Mouse (Mus musculus) spleen, adult 18-20 months (tissue): ENCODE measurements around the gene Arhgef11.
A peak's percentile ranks its signal among the peaks of the same experiment; 100 is the strongest.
"Not testable (repeated sequence)": the region's sequence is repeated elsewhere in the genome, so short reads cannot be mapped to it uniquely, and the experiment has no call there.

Experiments
- DNase-seq, 2 experiments: peaks; one replicate each; pipeline ENCODE4 v3.0.0; 2022; ENCODE audit warnings: mixed read lengths in 2 of 2

The Arhgef11 gene

GRCm38 (mm10) chr3:87616957-87617810 is at the start of gene Arhgef11:
TSS of gene Arhgef11 (plus strand) at chr3:87617559.
- DNase-seq: peak; percentile 73 to 78

DNA sequence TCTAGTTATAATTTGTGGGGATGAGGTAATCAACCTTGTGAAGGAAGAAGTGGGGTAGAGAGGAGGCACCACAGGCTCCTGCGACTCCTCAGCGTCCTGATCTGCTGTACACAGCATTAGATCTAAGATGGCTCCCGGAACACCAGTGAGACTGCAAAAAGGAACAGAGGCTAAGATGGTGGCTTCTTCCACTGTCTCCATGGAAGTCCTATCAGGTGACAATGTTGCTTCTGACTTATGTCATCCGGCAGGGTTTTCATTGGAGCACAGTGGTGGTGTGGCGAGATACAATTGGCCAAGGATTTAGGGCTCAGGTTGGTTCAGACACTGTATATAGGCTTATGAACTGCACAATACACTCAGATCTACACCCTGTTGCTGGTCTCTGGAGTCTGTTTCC is 48.7 kb upstream of the Arhgef11 start:
- DNase-seq: no peak

DNA sequence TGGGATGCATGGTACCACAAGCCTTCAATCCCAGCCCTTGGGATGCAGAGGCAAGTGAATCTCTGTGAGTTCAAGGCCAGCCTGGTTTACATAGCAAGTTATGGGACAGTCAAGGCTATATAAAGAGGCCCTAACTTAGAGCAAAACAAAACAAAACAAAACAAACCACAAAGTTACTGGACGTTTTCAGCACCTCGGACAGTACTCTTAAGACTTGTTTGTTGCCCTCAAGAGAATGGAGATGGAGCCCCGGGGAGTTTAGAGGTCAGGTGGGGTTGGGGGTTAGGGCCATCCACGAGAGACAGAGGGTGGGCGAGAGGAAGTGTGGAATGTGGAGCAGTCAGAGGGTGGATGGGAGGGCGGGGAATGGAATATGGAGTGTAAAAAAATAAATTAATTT is 41.6 kb upstream of the Arhgef11 start:
- DNase-seq: no peak

DNA sequence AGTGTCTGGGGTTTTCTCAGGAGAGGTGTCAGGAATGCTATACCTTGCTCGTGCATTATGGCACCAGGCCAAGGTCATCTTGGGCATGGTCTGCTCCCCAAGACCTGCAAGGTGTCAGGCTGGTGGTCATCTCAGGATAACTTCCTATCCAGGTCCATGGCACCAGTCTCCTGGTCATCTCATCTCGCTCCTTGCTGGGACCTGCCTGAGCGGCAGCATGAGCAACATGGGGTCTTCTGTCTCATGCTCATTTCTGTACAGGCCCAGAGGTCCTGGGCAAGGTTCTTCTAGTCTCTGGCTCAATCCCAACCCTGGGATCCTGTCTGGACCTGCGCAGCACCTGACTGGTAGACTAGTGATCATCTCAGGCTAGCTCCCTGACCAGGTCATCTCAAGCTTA is 35.1 kb upstream of the Arhgef11 start:
- no peak for DNase-seq

GRCm38 (mm10) chr3:87593793-87594192 is 23.6 kb upstream of the Arhgef11 start:
- DNase-seq: no peak

DNA sequence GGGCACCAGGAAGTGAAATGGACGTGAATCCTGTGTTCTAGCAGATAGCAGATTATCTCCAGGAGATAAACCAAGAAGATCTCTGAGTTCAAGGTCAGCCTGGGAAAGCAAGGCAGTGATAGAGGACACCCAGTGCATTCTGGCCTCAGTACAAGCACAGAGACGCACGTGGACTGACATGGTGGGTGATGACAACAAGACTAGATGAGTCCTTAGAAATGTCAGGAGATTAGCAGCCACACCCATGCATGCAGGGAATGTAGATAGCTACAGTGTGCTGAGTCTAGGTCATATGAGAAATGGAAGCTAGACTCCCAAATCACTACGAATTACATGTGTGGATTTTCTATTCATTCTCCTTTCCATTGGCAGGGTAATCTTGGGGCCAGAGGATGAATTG is 22.0 kb upstream of the Arhgef11 start:
- DNase-seq: not testable (repeated sequence)

GRCm38 (mm10) chr3:87601077-87601476 is 16.3 kb upstream of the Arhgef11 start:
- DNase-seq: not testable (repeated sequence)

- DNase-seq: no peak
Observed at GRCm38 (mm10) chr3:87616354-87616753, 1.0 kb upstream of the Arhgef11 start.

GRCm38 (mm10) chr3:87617811-87618130 is 412 bp downstream of the Arhgef11 start:
- no peak for DNase-seq

DNA sequence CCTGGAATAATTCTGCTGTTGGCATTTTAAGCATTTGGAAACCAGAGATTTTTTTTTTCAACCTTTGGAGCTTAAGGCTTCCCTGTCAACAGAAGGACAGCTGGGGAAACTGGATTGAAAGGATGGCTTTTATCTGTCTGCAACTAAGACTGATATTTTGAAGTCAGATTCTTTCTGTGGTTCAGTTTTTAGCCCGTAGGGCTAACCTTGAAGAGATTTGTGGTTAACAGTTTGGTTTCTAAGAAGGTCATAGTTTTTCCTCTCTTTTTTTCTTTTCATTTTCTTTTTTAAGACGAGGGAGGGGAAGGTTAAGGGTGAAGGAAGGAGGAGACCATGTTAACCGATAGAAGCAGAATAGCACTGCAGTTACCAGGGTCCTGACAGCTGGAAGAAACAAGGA is 881 bp downstream of the Arhgef11 start:
- no peak for DNase-seq

- DNase-seq: no peak
Observed at GRCm38 (mm10) chr3:87618981-87619710, 1.8 kb downstream of the Arhgef11 start.

GRCm38 (mm10) chr3:87620218-87620891 is 3.0 kb downstream of the Arhgef11 start:
- DNase-seq: no peak

GRCm38 (mm10) chr3:87624899-87625298 is 7.5 kb downstream of the Arhgef11 start:
- DNase-seq: no peak

DNA sequence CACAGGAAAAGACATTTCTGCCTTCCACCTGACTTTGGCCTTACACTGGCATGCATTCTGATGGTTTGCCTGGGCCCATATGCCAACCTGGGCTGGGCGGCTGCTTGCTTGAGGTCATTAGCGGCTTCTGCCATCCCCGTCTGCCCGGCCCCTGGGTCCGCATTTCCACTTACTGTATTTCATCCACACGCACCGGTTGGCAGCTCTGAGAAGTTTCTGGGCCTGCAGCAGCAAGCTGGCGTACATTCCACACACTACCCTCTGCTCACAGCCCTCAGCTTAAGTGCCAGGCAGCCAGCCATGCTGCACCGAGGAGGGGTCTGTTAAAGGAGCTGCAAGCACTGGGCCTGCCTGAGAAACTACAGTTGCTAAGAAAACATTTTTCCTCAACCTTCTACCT is 13.5 kb downstream of the Arhgef11 start:
- DNase-seq: no peak

DNA sequence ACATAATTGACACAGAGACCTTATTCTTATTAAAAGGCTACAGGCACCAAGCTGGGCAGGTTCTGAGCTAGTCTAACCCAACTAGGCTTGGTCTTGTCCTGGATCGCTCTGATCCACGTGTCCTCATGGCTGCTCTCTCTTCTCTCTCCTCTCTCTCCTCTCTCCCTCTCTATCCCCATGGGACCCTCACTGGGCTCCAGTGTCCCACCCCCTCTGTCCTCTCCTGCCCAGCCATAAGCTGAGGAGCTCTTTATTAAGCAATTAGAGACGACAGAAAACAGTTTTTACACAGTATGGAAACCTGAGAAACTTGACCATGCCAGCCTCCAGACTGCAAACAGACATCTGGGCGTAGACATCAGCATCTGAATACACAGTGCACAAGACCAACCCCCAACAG is 14.0 kb downstream of the Arhgef11 start:
- no peak for DNase-seq

GRCm38 (mm10) chr3:87635514-87635913 is 18.2 kb downstream of the Arhgef11 start:
- DNase-seq: no peak

- no peak for DNase-seq
Observed at GRCm38 (mm10) chr3:87643453-87643852, 26.1 kb downstream of the Arhgef11 start.

DNA sequence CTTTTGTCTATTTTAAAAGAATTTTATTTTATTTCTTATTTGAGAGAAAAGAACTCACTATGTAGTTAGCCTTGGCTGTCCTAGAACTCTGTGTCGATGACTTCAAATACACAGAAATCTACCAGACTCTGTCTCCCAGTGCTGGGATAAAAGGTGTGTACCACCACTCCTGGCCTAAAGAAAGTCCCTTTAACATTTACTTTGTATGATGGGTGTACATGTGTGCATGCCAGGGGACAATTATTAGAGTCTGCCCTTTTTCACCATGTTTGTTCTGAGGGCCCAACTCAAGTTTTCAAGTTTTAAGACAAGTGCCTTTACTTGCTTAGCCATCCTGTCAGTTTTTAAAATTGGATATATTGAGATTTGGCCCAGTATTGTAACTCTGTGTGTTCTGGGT is 28.8 kb downstream of the Arhgef11 start:
- DNase-seq: no peak

DNA sequence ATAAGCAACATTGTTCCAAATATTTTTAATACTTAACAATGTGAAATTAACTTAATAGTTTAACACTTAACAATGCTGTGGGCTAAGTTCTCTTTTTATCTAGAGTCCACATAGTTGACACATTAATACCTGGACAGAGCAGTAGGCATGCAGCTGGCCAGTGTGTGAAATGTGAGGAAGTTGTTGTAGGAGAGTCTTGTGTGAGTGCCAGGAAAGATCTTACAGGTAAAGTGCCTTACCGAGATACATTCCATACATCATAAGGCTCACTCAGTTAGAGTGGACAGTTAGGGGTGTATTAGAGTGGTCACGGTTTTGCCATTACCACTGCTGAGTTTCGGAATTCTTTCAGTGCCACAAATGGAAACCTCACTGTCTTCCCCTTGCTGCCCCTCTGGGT is 31.7 kb downstream of the Arhgef11 start:
- DNase-seq: no peak

- DNase-seq: no peak
Observed at GRCm38 (mm10) chr3:87658348-87658747, 41.0 kb downstream of the Arhgef11 start.

GRCm38 (mm10) chr3:87659692-87660429 is 42.5 kb downstream of the Arhgef11 start:
- DNase-seq: no peak

GRCm38 (mm10) chr3:87660479-87660878 is 43.1 kb downstream of the Arhgef11 start:
- no peak for DNase-seq

GRCm38 (mm10) chr3:87661291-87661690 is 43.9 kb downstream of the Arhgef11 start:
- no peak for DNase-seq
